Mouse (Mus musculus) testis, adult 2 months (tissue): ENCODE measurements around the gene Vps53.

ENCODE experiments used
- CTCF ChIP-seq: fragments of 200-500 bp; IDR thresholded peaks from 2 replicates; pipeline ENCODE4 v1.5.1; 2012; ENCODE audit warnings: low read depth, mild to moderate bottlenecking, inconsistent platforms, low read length, moderate library complexity; ENCODE audit not compliant: control insufficient read depth, insufficient read depth, insufficient replicate concordance
- POLR2A ChIP-seq: fragments of 200-500 bp; IDR thresholded peaks from 2 replicates; pipeline ENCODE4 v1.6.1; 2012; ENCODE audit warnings: low read depth, mild to moderate bottlenecking, inconsistent platforms, low read length, moderate library complexity; ENCODE audit not compliant: control insufficient read depth

GRCm38 (mm10) chr11:76137996-76138395 is 41.5 kb downstream of the Vps53 start:
- no peak for TF ChIP-seq CTCF
- TF ChIP-seq POLR2A: no peak
